Mouse (Mus musculus) embryonic facial prominence, embryonic 10.5 days (tissue): ENCODE measurements at regions not wholly inside any gene's neighbourhood (a gene's known extent, or its start where the extent isn't known, plus 50 kb on each side); places are given as distances from the start of the nearest gene placed in this dataset.

Experiments
- DNase-seq: peaks from one replicate; pipeline ENCODE4 v3.0.0-alpha.2; 2017; ENCODE audit warnings: low spot score
- H3K27ac ChIP-seq: fragments of 300-500 bp; sonication (generic); replicated peaks from 2 replicates; pipeline ENCODE4 v1.5.1; 2016; ENCODE audit warnings: mild to moderate bottlenecking
- H3K27me3 ChIP-seq: fragments of 300-500 bp; sonication (generic); replicated peaks from 2 replicates; pipeline ENCODE4 v1.6.1; 2016; ENCODE audit warnings: low read depth, mild to moderate bottlenecking; ENCODE audit not compliant: poor library complexity, severe bottlenecking
- H3K36me3 ChIP-seq: fragments of 300-500 bp; sonication (generic); replicated peaks from 2 replicates; pipeline ENCODE4 v1.6.1; 2016; ENCODE audit warnings: mild to moderate bottlenecking, moderate library complexity
- H3K4me1 ChIP-seq: fragments of 300-500 bp; sonication (generic); 2 replicates; pipeline ENCODE4 v1.6.1; 2016
- H3K4me3 ChIP-seq: fragments of 300-500 bp; sonication (generic); 2 replicates; pipeline ENCODE4 v1.5.1; 2016; ENCODE audit warnings: mild to moderate bottlenecking, moderate library complexity
- H3K9me3 ChIP-seq: fragments of 300-500 bp; sonication (generic); 2 replicates; pipeline ENCODE4 v1.6.1; 2016; ENCODE audit warnings: mild to moderate bottlenecking
- WGBS: fragments of 180-500 bp; shearing (Covaris S2); methylation state at CpG from one replicate; pipeline ENCODE4 v1.1.7; 2016; 5-methylcytosine and 5-hydroxymethylcytosine counted together

DNA sequence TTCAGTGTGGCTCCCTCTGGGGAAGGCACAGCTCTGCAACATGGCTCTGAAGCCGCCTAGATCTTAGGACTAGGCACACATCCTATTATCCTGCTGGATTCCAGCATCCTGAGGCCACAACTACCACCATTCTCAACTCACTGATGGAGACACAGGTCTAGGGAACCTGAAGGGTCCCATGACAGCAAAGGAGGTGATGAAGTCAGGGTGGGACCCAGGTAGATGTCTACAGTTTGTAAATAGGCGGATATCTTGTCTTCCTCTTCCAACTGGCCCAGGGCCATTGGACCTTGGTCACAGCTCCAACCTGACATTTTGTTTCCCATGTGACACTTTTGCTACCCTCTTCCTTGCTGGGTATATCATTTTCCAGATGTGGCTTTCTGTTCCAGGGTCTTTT, 106.4 kb downstream of the Vapb start:
- no peak overlapping the region for H3K27ac ChIP-seq
- WGBS: 85% methylated on average over 2 of the region's 2 CpGs
- peak; percentile 4 for DNase-seq
- H3K4me1 ChIP-seq: peaks cover 23% of the 10 kb centered on the region
- no peaks in the 10 kb centered on the region for H3K27me3 ChIP-seq
- no peaks in the 10 kb centered on the region for H3K36me3 ChIP-seq
- H3K4me3 ChIP-seq: no peak overlapping the region
- H3K9me3 ChIP-seq: no peaks in the 10 kb centered on the region

DNA sequence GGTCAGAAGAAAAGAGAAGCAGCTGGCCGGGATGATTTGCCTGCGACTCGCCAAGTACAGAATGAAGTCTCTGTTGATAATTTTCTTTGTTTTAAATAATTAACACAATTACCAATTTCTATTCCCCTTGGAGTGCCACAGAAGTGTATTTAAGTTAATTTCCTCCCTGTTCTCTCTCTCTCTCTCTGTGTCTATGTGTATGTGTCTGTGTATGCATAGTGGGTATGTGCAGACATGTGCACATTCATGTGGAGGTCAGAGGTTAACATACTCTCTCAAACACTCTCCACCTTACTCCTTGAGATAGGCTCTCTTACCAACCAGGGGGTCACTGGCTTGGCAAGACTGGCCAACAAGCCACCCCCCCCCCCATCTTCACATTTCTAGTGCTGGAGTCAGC, 107.2 kb downstream of the Vapb start:
- peak; percentile 9 for DNase-seq
- WGBS: 72% methylated on average over 3 of the region's 3 CpGs
- H3K9me3 ChIP-seq: no peaks in the 10 kb centered on the region
- no peaks in the 10 kb centered on the region for H3K27me3 ChIP-seq
- H3K4me3 ChIP-seq: no peak overlapping the region
- H3K4me1 ChIP-seq: peaks cover 23% of the 10 kb centered on the region
- no peaks in the 10 kb centered on the region for H3K36me3 ChIP-seq
- peak overlapping the region; percentile 1; the same call in 1 of the 2 replicates for H3K27ac ChIP-seq

DNA sequence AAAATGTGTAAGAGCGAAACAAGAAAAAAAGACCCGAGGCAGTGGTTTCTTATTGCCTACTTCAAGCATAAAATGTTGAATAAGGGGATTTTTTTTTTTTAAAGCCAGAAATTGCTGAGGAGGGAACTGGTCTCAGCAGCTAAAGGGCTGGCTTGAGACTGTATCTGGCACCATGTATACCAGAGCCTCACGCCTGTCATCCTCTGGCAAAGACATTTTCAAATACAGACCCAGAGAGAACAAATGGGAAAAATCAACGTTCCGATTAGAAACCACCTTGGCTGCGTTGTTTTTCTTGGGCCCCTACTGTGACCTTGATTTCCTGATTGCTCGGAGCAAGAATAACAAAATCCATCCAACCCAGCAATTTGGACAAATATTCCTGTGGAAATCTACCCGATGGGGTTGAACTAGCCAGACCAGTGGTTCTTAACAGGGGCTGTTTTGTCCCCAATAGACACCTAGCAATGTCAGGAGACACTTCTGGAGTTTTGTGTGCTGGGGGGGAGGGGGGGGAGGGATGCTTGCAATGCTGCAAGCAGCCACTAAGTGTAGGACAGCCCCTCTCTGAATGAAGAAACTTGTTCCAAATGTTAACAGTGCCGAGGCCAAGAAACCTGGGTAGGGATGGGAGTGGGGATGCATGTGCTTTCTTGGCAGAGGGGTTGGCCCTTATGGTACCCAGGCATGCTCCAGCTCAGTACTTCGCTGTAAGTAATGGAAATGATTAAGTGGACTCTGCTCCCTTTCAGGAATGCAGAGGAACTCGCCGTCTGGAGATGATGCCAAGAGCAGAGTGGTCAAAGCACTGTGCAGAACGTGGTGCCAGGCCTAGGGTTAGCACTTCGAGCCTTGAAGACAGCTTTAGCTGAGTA, 108.1 kb downstream of the Vapb start:
- Histone ChIP-seq H3K9me3 (no peaks in the 10 kb centered on the region), H3K27me3 (no peaks in the 10 kb centered on the region), H3K4me3 (no peak overlapping the region), H3K36me3 (no peaks in the 10 kb centered on the region), H3K4me1 (peaks cover 23% of the 10 kb centered on the region), H3K27ac (peak overlapping the region; percentile 61; the same call in 1 of the 2 replicates)
- DNase-seq: peak; percentile 42
- WGBS: 57% methylated on average over 14 of the region's 14 CpGs

DNA sequence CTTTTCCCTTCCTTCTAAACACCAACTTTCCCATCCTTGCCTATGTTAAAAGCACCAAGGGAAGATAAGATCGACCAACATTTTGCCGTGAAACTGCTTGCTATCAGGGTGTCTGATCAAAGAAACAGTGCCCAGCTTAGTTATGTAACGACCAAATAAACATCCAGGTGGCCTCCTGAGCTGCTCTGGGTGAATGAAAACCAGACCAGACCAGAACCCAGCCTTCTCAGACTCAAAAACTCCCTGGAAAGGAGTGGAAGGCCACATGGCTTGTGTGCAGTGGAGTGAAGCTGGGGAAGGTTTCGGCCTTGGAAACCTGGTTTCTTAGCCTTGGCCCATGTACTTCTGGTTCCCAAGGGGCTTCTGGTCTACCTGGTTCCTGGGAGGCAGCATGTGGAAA, 113.7 kb downstream of the Vapb start:
- DNase-seq: peak; percentile 7
- 73% methylated on average over 4 of the region's 4 CpGs for WGBS
- Histone ChIP-seq H3K27ac (no peak overlapping the region), H3K4me3 (no peak overlapping the region), H3K27me3 (no peaks in the 10 kb centered on the region), H3K9me3 (no peaks in the 10 kb centered on the region), H3K36me3 (no peaks in the 10 kb centered on the region), H3K4me1 (peaks cover 18% of the 10 kb centered on the region)

DNA sequence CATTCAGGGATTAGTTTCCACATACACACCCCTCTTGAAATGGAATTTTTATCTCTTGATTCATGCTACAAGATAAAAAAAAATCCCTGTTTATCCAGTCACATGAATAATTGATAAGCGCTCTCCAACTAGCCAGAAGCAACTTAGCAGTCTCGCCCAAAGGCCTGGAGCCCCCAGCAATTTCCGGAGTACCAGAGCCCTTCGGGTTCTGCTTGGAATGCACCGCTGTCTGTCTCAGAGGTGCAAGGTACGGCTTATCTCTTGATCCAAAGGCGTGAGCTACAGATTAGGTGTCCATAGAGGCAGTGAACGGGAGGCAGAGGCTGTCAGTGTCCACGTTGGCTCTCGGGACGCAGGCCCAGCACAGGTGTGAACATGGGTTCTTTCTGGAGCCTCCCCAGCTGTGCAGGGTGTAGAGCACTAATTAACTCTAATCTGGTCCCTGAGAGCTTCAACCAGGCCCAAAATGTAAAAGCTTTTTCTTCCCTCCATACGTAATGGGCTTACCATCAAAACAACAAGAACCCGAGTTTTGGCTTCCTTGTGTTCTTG, 116.9 kb downstream of the Vapb start:
- H3K27me3 ChIP-seq: no peaks in the 10 kb centered on the region
- H3K4me3 ChIP-seq: no peak overlapping the region
- H3K36me3 ChIP-seq: no peaks in the 10 kb centered on the region
- DNase-seq: no peak
- WGBS: 76% methylated on average over 13 of the region's 13 CpGs
- no peaks in the 10 kb centered on the region for H3K9me3 ChIP-seq
- H3K4me1 ChIP-seq: peaks cover 16% of the 10 kb centered on the region
- H3K27ac ChIP-seq: no peak overlapping the region

DNA sequence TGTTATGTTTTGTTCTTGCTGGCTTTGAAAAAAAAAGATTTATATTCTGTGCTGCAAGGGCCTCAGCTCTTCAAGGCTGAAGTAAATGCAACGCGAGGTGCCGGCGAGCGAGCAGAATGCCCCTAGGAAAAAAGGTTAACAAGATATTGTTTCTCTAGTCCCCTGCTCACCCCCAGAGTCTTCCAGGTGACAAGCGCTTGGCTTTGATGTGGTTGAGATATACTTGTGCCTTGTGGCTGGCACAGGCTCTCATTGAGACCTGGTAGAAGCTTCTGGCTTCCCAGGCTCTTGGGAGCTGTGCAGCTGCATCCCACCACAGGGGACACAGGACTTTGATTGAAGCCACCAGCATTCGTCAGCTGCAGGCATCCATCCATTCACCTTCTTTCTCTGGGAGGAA, 117.5 kb downstream of the Vapb start:
- Histone ChIP-seq H3K9me3 (no peaks in the 10 kb centered on the region), H3K27ac (no peak overlapping the region), H3K4me1 (peaks cover 16% of the 10 kb centered on the region), H3K4me3 (no peak overlapping the region), H3K27me3 (no peaks in the 10 kb centered on the region), H3K36me3 (no peaks in the 10 kb centered on the region)
- 69% methylated on average over 7 of the region's 7 CpGs for WGBS
- DNase-seq: no peak

DNA sequence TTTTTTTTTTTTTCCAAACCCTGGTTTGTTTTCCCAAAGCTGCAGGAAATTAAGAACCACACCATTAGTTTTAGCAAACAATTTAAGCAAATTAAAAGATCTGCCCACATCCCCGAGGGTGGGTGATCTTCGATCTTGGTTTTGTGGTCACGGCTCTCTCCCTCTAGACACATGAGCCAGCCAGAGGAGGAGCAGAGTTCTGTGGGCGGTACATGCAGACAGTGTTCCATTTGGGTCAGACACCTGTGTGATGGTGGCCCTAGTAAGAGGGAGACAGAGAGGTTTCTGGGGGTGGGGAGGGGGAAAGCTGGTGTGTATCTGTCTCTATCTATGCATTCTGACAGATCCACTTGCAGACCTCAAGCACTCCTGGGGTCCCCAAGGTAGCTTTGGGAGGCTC, 118.0 kb downstream of the Vapb start:
- no peak for DNase-seq
- 69% methylated on average over 4 of the region's 4 CpGs for WGBS
- Histone ChIP-seq H3K4me1 (peaks cover 16% of the 10 kb centered on the region), H3K27me3 (no peaks in the 10 kb centered on the region), H3K9me3 (no peaks in the 10 kb centered on the region), H3K36me3 (no peaks in the 10 kb centered on the region), H3K27ac (no peak overlapping the region), H3K4me3 (no peak overlapping the region)

DNA sequence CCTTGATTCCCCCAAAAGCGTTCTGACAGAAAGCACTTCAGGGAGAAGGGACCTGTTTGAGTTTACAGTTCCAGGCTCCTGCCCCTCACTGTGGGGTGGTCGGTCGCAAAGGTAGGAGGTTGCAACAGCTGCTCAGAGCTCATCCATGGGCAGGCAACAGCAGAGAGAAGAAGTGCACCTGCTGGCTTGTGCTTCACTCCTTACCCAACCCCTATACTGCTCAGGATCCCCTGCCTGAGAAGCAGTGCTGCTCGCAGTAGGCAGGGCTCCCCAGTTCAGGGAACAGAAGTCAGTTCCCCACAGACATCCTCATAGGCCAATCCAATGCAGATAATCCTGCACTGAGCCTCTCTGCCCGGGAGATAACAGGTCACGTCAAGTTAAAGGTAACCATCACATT, 119.7 kb downstream of the Vapb start:
- H3K9me3 ChIP-seq: no peaks in the 10 kb centered on the region
- no peaks in the 10 kb centered on the region for H3K36me3 ChIP-seq
- no peak overlapping the region for H3K27ac ChIP-seq
- H3K27me3 ChIP-seq: no peaks in the 10 kb centered on the region
- peaks cover 16% of the 10 kb centered on the region for H3K4me1 ChIP-seq
- no peak overlapping the region for H3K4me3 ChIP-seq
- WGBS: 86% methylated on average over 6 of the region's 6 CpGs
- DNase-seq: no peak

DNA sequence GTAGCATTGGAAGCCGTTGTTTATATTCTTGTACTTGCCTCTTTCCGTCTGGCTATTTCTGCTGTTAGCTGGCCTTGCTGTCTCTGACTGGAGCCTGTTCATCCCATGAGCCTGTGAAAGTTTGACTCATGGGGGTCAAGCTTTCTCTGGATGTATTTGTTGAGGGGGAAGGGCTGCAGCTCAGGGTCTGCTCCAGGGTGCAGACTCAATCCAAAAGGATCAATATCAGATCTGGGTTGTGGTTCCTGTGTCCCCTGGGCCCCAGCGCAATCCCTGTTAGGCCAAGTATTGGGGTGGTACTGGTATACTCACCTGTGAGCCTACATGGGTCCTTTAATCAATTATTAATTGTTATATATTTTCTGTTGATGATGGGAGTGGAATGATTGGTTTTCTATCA, 135.7 kb downstream of the Vapb start:
- H3K9me3 ChIP-seq: no peaks in the 10 kb centered on the region
- 88% methylated on average over 3 of the region's 3 CpGs for WGBS
- no peaks in the 10 kb centered on the region for H3K36me3 ChIP-seq
- no peak overlapping the region for H3K4me3 ChIP-seq
- no peaks in the 10 kb centered on the region for H3K4me1 ChIP-seq
- H3K27ac ChIP-seq: no peak overlapping the region
- DNase-seq: no peak
- H3K27me3 ChIP-seq: no peaks in the 10 kb centered on the region
